Mouse (Mus musculus) neural tube, embryonic 13.5 days (tissue): ENCODE data around the gene H3f3a. TPM values are rescaled to one million over a fixed set of nuclear protein-coding genes. Genes with fewer than 3 reads are reported as not detected.
A peak's percentile ranks its signal among the peaks of the same experiment; 100 is the strongest.

Source experiments
- ATAC-seq: fragments of 200-750 bp; cut with Nextera tagmentation; 2 replicates; pipeline ENCODE4 v1.8.0; 2017; ENCODE audit warnings: low read depth, mild to moderate bottlenecking, moderate TSS enrichment, moderate library complexity
- H3K27ac ChIP-seq: fragments of 300-500 bp; sonication (generic); replicated peaks from 2 replicates; pipeline ENCODE4 v1.5.1; 2015; ENCODE audit warnings: moderate library complexity, mild to moderate bottlenecking, inconsistent platforms
- H3K27me3 ChIP-seq: fragments of 300-500 bp; sonication (generic); 2 replicates; pipeline ENCODE4 v1.6.1; 2015; ENCODE audit warnings: mild to moderate bottlenecking, inconsistent platforms
- H3K36me3 ChIP-seq: fragments of 300-500 bp; sonication (generic); 2 replicates; pipeline ENCODE4 v1.6.1; 2015; ENCODE audit warnings: mild to moderate bottlenecking, inconsistent platforms
- H3K4me1 ChIP-seq: fragments of 300-500 bp; sonication (generic); replicated peaks from 2 replicates; pipeline ENCODE4 v1.6.1; 2015; ENCODE audit warnings: inconsistent platforms
- H3K4me2 ChIP-seq: fragments of 300-500 bp; sonication (generic); 2 replicates; pipeline ENCODE4 v1.6.1; 2015; ENCODE audit warnings: inconsistent platforms, mild to moderate bottlenecking, moderate library complexity
- H3K4me3 ChIP-seq: fragments of 300-500 bp; sonication (generic); 2 replicates; pipeline ENCODE4 v1.5.1; 2015; ENCODE audit warnings: mild to moderate bottlenecking, inconsistent platforms
- H3K9ac ChIP-seq: fragments of 300-500 bp; sonication (generic); 2 replicates; pipeline ENCODE4 v1.6.1; 2015; ENCODE audit warnings: moderate library complexity, mild to moderate bottlenecking, inconsistent platforms
- H3K9me3 ChIP-seq: fragments of 300-500 bp; sonication (generic); 2 replicates; pipeline ENCODE4 v1.6.1; 2016; ENCODE audit warnings: inconsistent platforms
- WGBS: fragments of 180-500 bp; shearing (Covaris S2); methylation state at CpG from one replicate; pipeline ENCODE4 v1.1.7; 2015; 5-methylcytosine and 5-hydroxymethylcytosine counted together
- polyA plus RNA-seq: library from polyadenylated mRNA; unstranded; fragments of >200 nt; fragmentation: Nextera tagmentation; extraction: Ambion mirVana; gene quantifications from 2 replicates; pipeline ENCODE4 v1.2.1, GENCODE M21; 2015

H3f3a gene
- polyA plus RNA-seq, 1 experiment from 2014 or later: 3,867 TPM

DNA sequence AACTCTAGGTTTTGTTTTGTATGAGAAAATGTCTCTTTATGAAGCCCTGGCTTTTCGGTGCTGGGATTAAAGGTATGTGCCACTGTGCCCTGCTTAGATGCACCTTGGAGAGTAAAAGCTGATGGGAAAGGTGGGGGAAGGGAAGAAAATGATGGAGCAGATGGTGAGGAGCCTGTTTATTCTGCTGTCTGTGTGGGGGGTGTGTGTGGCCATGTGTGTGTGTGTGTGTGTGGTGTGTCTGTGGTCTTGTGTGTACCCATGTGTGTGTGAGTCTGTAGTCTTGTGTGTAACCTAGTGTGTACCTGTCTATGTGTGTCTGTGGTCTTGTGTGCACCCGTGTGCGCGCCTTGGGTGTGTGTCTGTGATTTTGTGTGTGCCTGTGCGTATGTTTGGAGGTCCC, 15.1 kb downstream of the H3f3a start:
- peaks cover 33% of the 10 kb centered on the region for H3K36me3 ChIP-seq
- no peak overlapping the region for H3K27ac ChIP-seq
- no peak overlapping the region for H3K4me3 ChIP-seq
- peaks cover 10% of the 10 kb centered on the region for H3K4me1 ChIP-seq
- H3K4me2 ChIP-seq: no peak overlapping the region
- H3K27me3 ChIP-seq: no peaks in the 10 kb centered on the region
- H3K9ac ChIP-seq: no peak overlapping the region
- 92% methylated on average over 5 of the region's 5 CpGs for WGBS
- no peak for ATAC-seq
- H3K9me3 ChIP-seq: no peaks in the 10 kb centered on the region

DNA sequence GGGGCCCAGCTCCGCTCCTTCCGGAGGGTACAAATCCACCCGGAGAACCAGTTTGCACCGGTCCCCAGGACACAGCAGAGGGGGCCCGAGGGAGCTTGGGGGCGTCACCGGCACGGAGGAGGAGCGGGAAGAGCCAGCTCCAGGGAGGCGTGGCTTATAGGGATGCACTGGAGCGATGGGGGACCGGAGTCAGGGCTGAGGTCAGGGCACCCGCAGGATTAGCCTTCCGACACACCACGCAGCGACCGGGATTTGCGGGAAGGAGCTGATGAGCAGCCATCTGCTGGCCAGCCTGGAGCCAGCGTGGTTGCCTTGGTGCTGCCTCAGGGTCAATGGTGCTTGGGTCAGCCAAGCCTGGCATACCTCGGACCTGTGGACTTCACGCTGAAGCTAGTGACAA, 19.6 kb downstream of the H3f3a start:
- peak overlapping the region; percentile 74 for H3K4me2 ChIP-seq
- no peak overlapping the region for H3K27ac ChIP-seq
- peak; percentile 76; the same call in 1 of the 2 replicates for ATAC-seq
- H3K27me3 ChIP-seq: no peaks in the 10 kb centered on the region
- H3K4me3 ChIP-seq: peak overlapping the region; percentile 38
- peak overlapping the region; percentile 63 for H3K9ac ChIP-seq
- H3K9me3 ChIP-seq: no peaks in the 10 kb centered on the region
- WGBS: 1% methylated on average over 21 of the region's 21 CpGs
- peaks cover 13% of the 10 kb centered on the region for H3K4me1 ChIP-seq
- H3K36me3 ChIP-seq: no peaks in the 10 kb centered on the region

- no peaks in the 10 kb centered on the region for H3K36me3 ChIP-seq
- ATAC-seq: peak; percentile 53
- peak overlapping the region; percentile 74 for H3K4me2 ChIP-seq
- H3K4me3 ChIP-seq: peak overlapping the region; percentile 38
- no peak overlapping the region for H3K27ac ChIP-seq
- H3K27me3 ChIP-seq: no peaks in the 10 kb centered on the region
- 10% methylated on average over 18 of the region's 18 CpGs for WGBS
- H3K9ac ChIP-seq: peak overlapping the region; percentile 63
- no peaks in the 10 kb centered on the region for H3K9me3 ChIP-seq
- H3K4me1 ChIP-seq: peaks cover 13% of the 10 kb centered on the region
Measured at GRCm38 (mm10) chr1:180793445-180794117, 20.2 kb downstream of the H3f3a start.

GRCm38 (mm10) chr1:180792814-180793213, 20.9 kb downstream of the H3f3a start:
- ATAC-seq: no peak
- Histone ChIP-seq H3K4me1 (peaks cover 13% of the 10 kb centered on the region), H3K9me3 (0 out of 2 replicates have a peak, but pooled peaks cover 4% of the 10 kb centered on the region), H3K27me3 (no peaks in the 10 kb centered on the region), H3K27ac (no peak overlapping the region), H3K36me3 (no peaks in the 10 kb centered on the region), H3K4me2 (no peak overlapping the region), H3K9ac (no peak overlapping the region), H3K4me3 (no peak overlapping the region)
- WGBS: 89% methylated on average over 4 of the region's 4 CpGs

DNA sequence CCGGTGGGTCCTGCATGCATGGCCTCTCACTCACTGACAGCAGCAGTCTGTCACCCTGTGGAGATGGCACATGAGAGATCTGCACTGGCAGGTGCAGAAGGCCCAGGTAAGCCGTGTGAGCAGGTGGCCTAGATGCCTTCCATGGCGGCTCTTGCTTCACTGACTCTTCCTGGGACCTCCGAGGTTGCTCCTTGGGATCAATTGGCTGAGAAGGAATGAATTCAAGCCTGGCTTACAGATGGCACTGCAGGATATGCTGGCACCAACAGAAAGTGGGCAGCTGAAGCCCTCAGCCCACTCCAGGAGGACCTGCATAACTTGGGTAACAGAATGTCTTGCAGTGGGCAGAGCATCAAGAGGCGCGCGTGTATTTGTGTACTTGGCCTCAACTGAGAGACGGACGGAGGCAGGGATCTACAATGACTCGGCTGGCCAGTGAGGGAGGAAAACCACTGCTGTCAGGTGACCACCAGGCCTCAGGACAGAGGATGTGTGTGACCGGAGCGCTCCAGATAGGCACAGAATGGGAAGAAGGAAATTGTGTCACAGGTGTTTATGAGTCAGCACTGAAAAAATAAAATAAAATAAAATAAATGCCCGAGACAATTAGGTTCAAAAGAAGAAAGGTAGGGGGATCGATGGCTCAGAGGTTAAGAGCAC, 21.8 kb downstream of the H3f3a start:
- Histone ChIP-seq H3K27ac (no peak overlapping the region), H3K4me2 (no peak overlapping the region), H3K36me3 (no peaks in the 10 kb centered on the region), H3K27me3 (no peaks in the 10 kb centered on the region), H3K4me3 (no peak overlapping the region), H3K9me3 (0 out of 2 replicates have a peak, but pooled peaks cover 4% of the 10 kb centered on the region), H3K4me1 (peaks cover 13% of the 10 kb centered on the region), H3K9ac (no peak overlapping the region)
- no peak for ATAC-seq
- 87% methylated on average over 14 of the region's 14 CpGs for WGBS

GRCm38 (mm10) chr1:180783580-180783928, 30.2 kb downstream of the H3f3a start:
- H3K9ac ChIP-seq: no peak overlapping the region

GRCm38 (mm10) chr1:180782906-180783579, 30.7 kb downstream of the H3f3a start:
- peaks cover 15% of the 10 kb centered on the region for H3K4me1 ChIP-seq
- H3K27ac ChIP-seq: peak overlapping the region; percentile 64
- no peak overlapping the region for H3K4me2 ChIP-seq
- no peak for ATAC-seq
- no peaks in the 10 kb centered on the region for H3K9me3 ChIP-seq
- no peaks in the 10 kb centered on the region for H3K27me3 ChIP-seq
- H3K9ac ChIP-seq: no peak overlapping the region
- H3K36me3 ChIP-seq: no peaks in the 10 kb centered on the region
- WGBS: 64% methylated on average over 9 of the region's 9 CpGs
- no peak overlapping the region for H3K4me3 ChIP-seq

More at GRCm38 (mm10) chr1:180783580-180783928, 30.2 kb downstream of the H3f3a start:
- Histone ChIP-seq H3K4me3 (no peak overlapping the region), H3K36me3 (no peaks in the 10 kb centered on the region), H3K4me2 (no peak overlapping the region), H3K4me1 (peaks cover 11% of the 10 kb centered on the region), H3K27me3 (no peaks in the 10 kb centered on the region), H3K9me3 (0 out of 2 replicates have a peak, but pooled peaks cover 4% of the 10 kb centered on the region), H3K27ac (peak overlapping the region; percentile 64)
- WGBS: 20% methylated on average over 3 of the region's 3 CpGs
- no peak for ATAC-seq

- Histone ChIP-seq H3K27ac (no peak overlapping the region), H3K27me3 (no peaks in the 10 kb centered on the region), H3K9me3 (no peaks in the 10 kb centered on the region), H3K4me3 (no peak overlapping the region), H3K4me1 (peaks cover 25% of the 10 kb centered on the region), H3K36me3 (no peaks in the 10 kb centered on the region), H3K4me2 (no peak overlapping the region), H3K9ac (no peak overlapping the region)
- WGBS: 69% methylated on average over 5 of the region's 5 CpGs
- no peak for ATAC-seq
Measured at GRCm38 (mm10) chr1:180781250-180781649, 32.5 kb downstream of the H3f3a start.

- Histone ChIP-seq H3K4me1 (peaks cover 35% of the 10 kb centered on the region), H3K9me3 (no peaks in the 10 kb centered on the region), H3K4me3 (no peak overlapping the region), H3K36me3 (no peaks in the 10 kb centered on the region), H3K27me3 (no peaks in the 10 kb centered on the region), H3K9ac (no peak overlapping the region), H3K4me2 (no peak overlapping the region), H3K27ac (no peak overlapping the region)
- 87% methylated on average over 8 of the region's 8 CpGs for WGBS
- ATAC-seq: no peak
Measured at GRCm38 (mm10) chr1:180780291-180780690, 33.5 kb downstream of the H3f3a start.

- 86% methylated on average over 10 of the region's 10 CpGs for WGBS
- H3K36me3 ChIP-seq: no peaks in the 10 kb centered on the region
- H3K27ac ChIP-seq: no peak overlapping the region
- H3K4me2 ChIP-seq: peak overlapping the region; percentile 96
- no peaks in the 10 kb centered on the region for H3K27me3 ChIP-seq
- H3K4me1 ChIP-seq: peaks cover 36% of the 10 kb centered on the region
- no peak for ATAC-seq
- no peak overlapping the region; the same call in 1 of the 2 replicates for H3K4me3 ChIP-seq
- peaks cover 4% of the 10 kb centered on the region; the same call in 1 of the 2 replicates for H3K9me3 ChIP-seq
- 0 out of 2 replicates have a peak overlapping the region, but pooled peaks have one; percentile 92 for H3K9ac ChIP-seq
Measured at GRCm38 (mm10) chr1:180778941-180779340, 34.8 kb downstream of the H3f3a start.

DNA sequence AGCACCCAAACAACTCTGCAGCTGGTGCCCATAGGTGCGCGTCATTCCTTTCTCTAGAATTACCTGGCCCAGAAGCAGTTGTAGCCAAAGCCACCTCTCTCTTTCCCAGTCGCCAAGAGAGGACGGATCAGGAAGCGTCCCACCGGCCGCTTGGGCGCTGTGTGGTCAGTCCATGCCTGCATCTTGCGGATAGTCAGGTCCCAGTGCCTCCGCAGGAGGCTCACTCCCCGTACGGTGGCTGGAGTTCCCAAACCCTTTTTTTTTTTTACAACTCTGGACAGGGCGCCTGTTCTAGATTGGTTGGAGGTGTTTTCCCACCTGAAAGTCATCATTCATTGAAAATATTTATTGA, 35.4 kb downstream of the H3f3a start:
- H3K27me3 ChIP-seq: no peaks in the 10 kb centered on the region
- peak overlapping the region; percentile 91 for H3K27ac ChIP-seq
- WGBS: under 1% methylated on average over 13 of the region's 13 CpGs
- H3K9ac ChIP-seq: peak overlapping the region; percentile 92
- H3K9me3 ChIP-seq: peaks cover 4% of the 10 kb centered on the region; the same call in 1 of the 2 replicates
- H3K36me3 ChIP-seq: no peaks in the 10 kb centered on the region
- H3K4me1 ChIP-seq: peaks cover 32% of the 10 kb centered on the region
- peak overlapping the region; percentile 71 for H3K4me3 ChIP-seq
- H3K4me2 ChIP-seq: peak overlapping the region; percentile 96
- ATAC-seq: peak; percentile 38
